Mouse (Mus musculus) megakaryocyte, embryonic 14.5 days (primary cell): ENCODE results near the gene Rab29.

Source experiments
- FLI1 ChIP-seq: IDR thresholded peaks from 2 replicates; pipeline ENCODE4 v1.6.1; 2012; ENCODE audit warnings: low read length, inconsistent platforms, mixed read lengths
- GATA1 ChIP-seq: IDR thresholded peaks from 3 replicates; pipeline ENCODE4 v1.6.1; 2012; ENCODE audit warnings: mixed read lengths, low read length, inconsistent platforms, borderline replicate concordance

DNA sequence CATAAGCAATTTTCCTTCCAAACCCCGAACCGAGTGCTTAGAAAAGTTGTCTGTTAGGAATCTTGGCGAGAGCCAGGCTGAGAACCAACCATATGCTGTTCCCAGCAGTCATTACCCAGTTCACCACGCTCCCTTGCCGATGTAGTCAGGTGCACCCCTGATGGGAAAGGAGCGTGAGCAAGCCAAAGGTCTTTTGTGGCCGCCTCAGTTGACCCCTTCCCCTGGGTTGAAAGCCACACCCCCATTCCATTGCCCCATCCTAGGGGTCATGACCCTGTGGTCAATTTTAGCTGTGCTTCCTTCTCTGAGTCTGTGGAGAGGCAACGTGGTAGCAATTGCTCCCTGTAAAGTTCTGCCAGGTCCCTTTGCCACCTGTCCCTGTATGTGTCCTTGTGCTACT, 22.1 kb upstream of the Rab29 start:
- TF ChIP-seq GATA1 (no peak), FLI1 (no peak)
